Mouse (Mus musculus) heart, adult 11 months (tissue): Measurements from ENCODE around the gene Fbxl21.

ENCODE experiments used
- DNase-seq: peaks from one replicate; pipeline ENCODE4 v3.0.0; 2022

Fbxl21 gene

GRCm38 (mm10) chr13:56522081-56522820, at the start of gene Fbxl21:
Fbxl21 (plus strand) TSS chr13:56522472.
- DNase-seq = peak; percentile 99

GRCm38 (mm10) chr13:56472661-56473060, 49.6 kb upstream of the Fbxl21 start:
- peak; percentile 80 for DNase-seq

GRCm38 (mm10) chr13:56475363-56475762, 46.9 kb upstream of the Fbxl21 start:
- DNase-seq = peak; percentile 88

GRCm38 (mm10) chr13:56476790-56477189, 45.5 kb upstream of the Fbxl21 start:
- DNase-seq = peak; percentile 78

GRCm38 (mm10) chr13:56477271-56477670, 45.0 kb upstream of the Fbxl21 start:
- peak; percentile 89 for DNase-seq

- DNase-seq = peak; percentile 60
Measured at GRCm38 (mm10) chr13:56478027-56478426, 44.2 kb upstream of the Fbxl21 start.

GRCm38 (mm10) chr13:56482146-56482545, 40.1 kb upstream of the Fbxl21 start, which contains the start of gene Il9:
Il9 (minus strand) TSS chr13:56482246.
- DNase-seq = no peak

GRCm38 (mm10) chr13:56488012-56488411, 34.3 kb upstream of the Fbxl21 start:
- peak; percentile 41 for DNase-seq

GRCm38 (mm10) chr13:56494440-56494839, 27.8 kb upstream of the Fbxl21 start:
- peak; percentile 22 for DNase-seq

- DNase-seq = peak; percentile 74
Measured at GRCm38 (mm10) chr13:56500132-56500531, 22.1 kb upstream of the Fbxl21 start.

- DNase-seq = peak; percentile 60
Measured at GRCm38 (mm10) chr13:56500636-56501035, 21.6 kb upstream of the Fbxl21 start.

- peak; percentile 70 for DNase-seq
Measured at GRCm38 (mm10) chr13:56501866-56502420, 20.3 kb upstream of the Fbxl21 start.

GRCm38 (mm10) chr13:56506871-56507496, 15.3 kb upstream of the Fbxl21 start:
- DNase-seq = peak; percentile 36

- peak; percentile 33 for DNase-seq
Measured at GRCm38 (mm10) chr13:56509796-56510195, 12.5 kb upstream of the Fbxl21 start.

- no peak for DNase-seq
Measured at GRCm38 (mm10) chr13:56513595-56513994, 8.7 kb upstream of the Fbxl21 start.

GRCm38 (mm10) chr13:56516311-56516710, 6.0 kb upstream of the Fbxl21 start:
- no peak for DNase-seq

GRCm38 (mm10) chr13:56516816-56517215, 5.5 kb upstream of the Fbxl21 start:
- no peak for DNase-seq

- DNase-seq = no peak
Measured at GRCm38 (mm10) chr13:56522821-56523167, 522 bp downstream of the Fbxl21 start.

GRCm38 (mm10) chr13:56526871-56527270, 4.6 kb downstream of the Fbxl21 start:
- DNase-seq = peak; percentile 52

- peak; percentile 65 for DNase-seq
Measured at GRCm38 (mm10) chr13:56527846-56528245, 5.6 kb downstream of the Fbxl21 start.

- DNase-seq = peak; percentile 82
Measured at GRCm38 (mm10) chr13:56528281-56528680, 6.0 kb downstream of the Fbxl21 start.

- no peak for DNase-seq
Measured at GRCm38 (mm10) chr13:56529031-56529430, 6.8 kb downstream of the Fbxl21 start.

- DNase-seq = peak; percentile 83
Measured at GRCm38 (mm10) chr13:56529685-56530084, 7.4 kb downstream of the Fbxl21 start.

GRCm38 (mm10) chr13:56534931-56535330, 12.7 kb downstream of the Fbxl21 start:
- DNase-seq = peak; percentile 70
